Mouse (Mus musculus) stomach, embryonic 15.5 days (tissue): ENCODE results near the gene Ddx28. TPM values are rescaled to one million over a fixed set of nuclear protein-coding genes. Genes with fewer than 3 reads are reported as not detected.

Source experiments
- ATAC-seq: fragments of 200-750 bp; cut with Nextera tagmentation; 2 replicates; pipeline ENCODE4 v1.8.0; 2017; ENCODE audit warnings: low read depth, moderate number of reproducible peaks, moderate TSS enrichment; ENCODE audit not compliant: insufficient read depth, low FRiP score
- H3K27ac ChIP-seq: fragments of 300-500 bp; sonication (generic); 2 replicates; pipeline ENCODE4 v1.5.1; 2015; ENCODE audit warnings: mild to moderate bottlenecking, inconsistent platforms
- H3K27me3 ChIP-seq: fragments of 300-500 bp; sonication (generic); replicated peaks from 2 replicates; pipeline ENCODE4 v1.6.1; 2015; ENCODE audit warnings: inconsistent platforms
- H3K36me3 ChIP-seq: fragments of 300-500 bp; sonication (generic); 2 replicates; pipeline ENCODE4 v1.6.1; 2015; ENCODE audit warnings: inconsistent platforms
- H3K4me1 ChIP-seq: fragments of 300-500 bp; sonication (generic); 2 replicates; pipeline ENCODE4 v1.6.1; 2015; ENCODE audit warnings: inconsistent platforms
- H3K4me2 ChIP-seq: fragments of 300-500 bp; sonication (generic); 2 replicates; pipeline ENCODE4 v1.6.1; 2015; ENCODE audit warnings: mild to moderate bottlenecking, inconsistent platforms
- H3K4me3 ChIP-seq: fragments of 300-500 bp; sonication (generic); replicated peaks from 2 replicates; pipeline ENCODE4 v1.5.1; 2015; ENCODE audit warnings: inconsistent platforms
- H3K9ac ChIP-seq: fragments of 300-500 bp; sonication (generic); 2 replicates; pipeline ENCODE4 v1.6.1; 2015; ENCODE audit warnings: inconsistent platforms
- H3K9me3 ChIP-seq: fragments of 300-500 bp; sonication (generic); 2 replicates; pipeline ENCODE4 v1.6.1; 2016; ENCODE audit warnings: inconsistent platforms
- WGBS: fragments of 180-500 bp; shearing (Covaris S2); methylation state at CpG from one replicate; pipeline ENCODE4 v1.1.7; 2015; 5-methylcytosine and 5-hydroxymethylcytosine counted together
- polyA plus RNA-seq: library from polyadenylated mRNA; unstranded; fragments of >200 nt; fragmentation: Nextera tagmentation; extraction: Ambion mirVana; gene quantifications from 2 replicates; pipeline ENCODE4 v1.2.1, GENCODE M21; 2015

The Ddx28 gene
- polyA plus RNA-seq, 1 experiment from 2014 or later, result 15.3 TPM

DNA sequence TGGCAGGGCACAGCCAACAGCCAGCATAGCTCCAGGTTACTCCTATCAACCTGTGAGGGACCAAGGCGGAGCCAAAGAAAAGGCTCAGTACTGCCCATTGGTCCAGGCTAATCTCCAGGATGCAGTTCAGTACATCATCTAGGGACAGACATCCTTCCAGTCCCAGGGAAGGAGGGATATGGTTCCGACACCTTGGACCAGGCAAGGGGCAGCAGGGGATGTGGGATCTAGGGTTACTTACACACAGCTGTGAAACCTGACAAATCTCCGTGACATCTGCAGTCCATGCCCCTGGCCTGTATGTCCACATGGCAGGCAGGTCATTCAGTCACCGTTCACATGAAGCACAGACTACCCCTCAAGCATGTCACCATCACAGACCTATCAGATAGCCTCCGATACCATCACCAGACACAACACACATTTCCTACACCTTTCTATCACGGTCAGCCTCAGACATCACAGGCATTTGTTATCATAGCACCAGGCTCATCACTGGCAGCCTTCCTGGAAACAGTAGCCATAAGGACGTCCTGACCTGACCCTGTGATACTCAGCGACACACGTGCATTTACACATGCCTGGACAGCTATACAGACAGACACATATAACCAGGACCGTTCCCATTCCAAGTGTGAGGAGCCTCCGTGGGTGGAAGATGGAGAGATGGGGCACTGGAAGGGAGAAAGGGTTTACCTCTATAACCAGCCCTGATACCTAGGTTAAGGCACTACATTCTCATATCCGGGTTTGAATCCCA is 47.0 kb downstream of the Ddx28 start:
- no peak overlapping the region; the same call in 1 of the 2 replicates for H3K9ac ChIP-seq
- H3K36me3 ChIP-seq, result 0 out of 2 replicates have a peak, but pooled peaks cover 3% of the 10 kb centered on the region
- H3K4me1 ChIP-seq, result peaks cover 24% of the 10 kb centered on the region
- H3K4me3 ChIP-seq, result peak overlapping the region; percentile 72
- H3K9me3 ChIP-seq, result no peaks in the 10 kb centered on the region
- peak overlapping the region; percentile 94; the same call in 1 of the 2 replicates for H3K27ac ChIP-seq
- ATAC-seq, result no peak
- H3K4me2 ChIP-seq, result peak overlapping the region; percentile 69
- no peaks in the 10 kb centered on the region for H3K27me3 ChIP-seq
- WGBS, result 55% methylated on average over 12 of the region's 12 CpGs

DNA sequence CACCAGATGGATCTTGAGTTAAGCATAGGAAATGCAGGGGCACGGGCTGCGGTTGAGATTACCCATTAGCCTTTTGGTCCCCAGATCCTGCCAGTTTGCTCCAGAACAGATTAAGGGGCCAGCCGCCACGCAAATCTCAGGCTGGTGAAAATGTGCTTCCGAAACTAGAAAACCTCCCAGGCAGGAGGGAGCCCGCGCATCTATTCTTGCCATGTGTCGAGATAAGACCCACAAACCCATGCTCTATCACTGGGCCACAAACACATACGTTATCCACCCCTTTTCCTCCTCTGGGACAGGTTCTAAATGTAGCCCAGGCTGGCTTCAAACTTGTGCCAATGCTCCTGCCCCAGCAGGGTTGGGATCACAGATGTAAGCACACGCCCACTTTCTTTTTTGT is 50.1 kb downstream of the Ddx28 start:
- peaks cover 23% of the 10 kb centered on the region for H3K4me1 ChIP-seq
- no peak overlapping the region for H3K4me3 ChIP-seq
- no peak overlapping the region for H3K9ac ChIP-seq
- no peaks in the 10 kb centered on the region for H3K27me3 ChIP-seq
- 78% methylated on average over 10 of the region's 10 CpGs for WGBS
- H3K9me3 ChIP-seq, result no peaks in the 10 kb centered on the region
- H3K4me2 ChIP-seq, result no peak overlapping the region
- 0 out of 2 replicates have a peak, but pooled peaks cover 3% of the 10 kb centered on the region for H3K36me3 ChIP-seq
- no peak overlapping the region for H3K27ac ChIP-seq
- no peak for ATAC-seq

DNA sequence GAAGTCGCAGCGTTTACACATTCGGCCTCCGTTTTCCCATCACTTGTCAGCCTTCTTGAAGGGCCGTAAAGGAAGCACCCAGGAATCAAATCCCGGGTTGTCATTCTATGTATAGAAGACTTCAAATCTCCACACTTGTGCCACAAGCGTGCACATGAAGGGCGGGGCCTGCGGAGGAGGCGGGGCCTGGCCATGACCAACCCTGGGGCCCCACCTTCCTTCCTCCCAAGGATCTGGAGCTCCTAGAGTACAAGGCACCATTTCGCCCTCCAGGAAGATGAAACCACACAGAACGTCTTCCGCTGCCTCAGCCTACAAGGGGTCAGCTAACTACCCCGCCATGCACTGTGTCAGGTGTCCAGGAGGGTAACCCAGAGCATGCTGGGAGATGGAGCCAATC is 50.6 kb downstream of the Ddx28 start:
- H3K9ac ChIP-seq, result no peak overlapping the region
- 77% methylated on average over 14 of the region's 14 CpGs for WGBS
- H3K27me3 ChIP-seq, result no peaks in the 10 kb centered on the region
- H3K4me1 ChIP-seq, result peaks cover 21% of the 10 kb centered on the region
- no peak overlapping the region for H3K4me2 ChIP-seq
- H3K36me3 ChIP-seq, result 0 out of 2 replicates have a peak, but pooled peaks cover 3% of the 10 kb centered on the region
- ATAC-seq, result no peak
- no peak overlapping the region for H3K4me3 ChIP-seq
- no peaks in the 10 kb centered on the region for H3K9me3 ChIP-seq
- H3K27ac ChIP-seq, result no peak overlapping the region

Other genes starting within 250 kb of the Ddx28 start
- gene Ranbp10, start 184.5 kb downstream of the Ddx28 start, polyA plus RNA-seq, result 13.1 and 13.4 TPM in 2 replicates
- not detected in 2 replicates for gene Tsnaxip1, start 184.2 kb downstream of the Ddx28 start, polyA plus RNA-seq
- gene Cenpt, start 158.6 kb downstream of the Ddx28 start, polyA plus RNA-seq, result 38.0 and 41.2 TPM in 2 replicates
- 61.6 and 63.3 TPM in 2 replicates for gene Thap11, start 156.8 kb downstream of the Ddx28 start, polyA plus RNA-seq
- 151 and 214 TPM in 2 replicates for gene Nutf2, start 151.3 kb downstream of the Ddx28 start, polyA plus RNA-seq
- 35.7 and 41.9 TPM in 2 replicates for gene Edc4, start 131.0 kb downstream of the Ddx28 start, polyA plus RNA-seq
- gene Nrn1l, start 118.3 kb downstream of the Ddx28 start, polyA plus RNA-seq, result 0.31 and 0.63 TPM in 2 replicates
- gene Pskh1, start 111.4 kb downstream of the Ddx28 start, polyA plus RNA-seq, result 28.7 and 30.7 TPM in 2 replicates
- 1.9 and 3.8 TPM in 2 replicates for gene Ctrl, start 78.0 kb downstream of the Ddx28 start, polyA plus RNA-seq
- gene Psmb10, start 73.4 kb downstream of the Ddx28 start, polyA plus RNA-seq, result 61.2 and 61.4 TPM in 2 replicates
- 2.9 and 5.8 TPM in 2 replicates for gene Lcat, start 68.5 kb downstream of the Ddx28 start, polyA plus RNA-seq
- gene Slc12a4, start 45.8 kb downstream of the Ddx28 start, polyA plus RNA-seq, result 32.7 and 33.4 TPM in 2 replicates
- gene Dpep3, start 32.5 kb downstream of the Ddx28 start, polyA plus RNA-seq, result not detected in 2 replicates
- 17.6 and 21.2 TPM in 2 replicates for gene Dus2, start 20.5 kb downstream of the Ddx28 start, polyA plus RNA-seq
- not detected in 2 replicates for gene Dpep2nb, start 5.9 kb downstream of the Ddx28 start, polyA plus RNA-seq
- gene Nfatc3, start 47.0 kb upstream of the Ddx28 start, polyA plus RNA-seq, result 7.8 TPM in 2 replicates
- 45.8 and 46.1 TPM in 2 replicates for gene Esrp2, start 125.1 kb upstream of the Ddx28 start, polyA plus RNA-seq
- gene Pla2g15, start 138.5 kb upstream of the Ddx28 start, polyA plus RNA-seq, result 11.9 and 12.3 TPM in 2 replicates
- gene Slc7a6, start 157.0 kb upstream of the Ddx28 start, polyA plus RNA-seq, result 39.8 and 47.3 TPM in 2 replicates
- 32.0 and 35.4 TPM in 2 replicates for gene Slc7a6os, start 199.1 kb upstream of the Ddx28 start, polyA plus RNA-seq
- 42.2 and 46.3 TPM in 2 replicates for gene Prmt7, start 199.1 kb upstream of the Ddx28 start, polyA plus RNA-seq